Comparison of ENCODE assay signal across 8 mouse cellular contexts in genomic region chr12:111677421-111677820, GRCm38 (mm10). TPM values are rescaled to one million over a fixed set of nuclear protein-coding genes. Genes with fewer than 3 reads are reported as not detected.
A peak's percentile ranks its signal among the peaks of the same experiment; 100 is the strongest.
DNase-seq lines count a peak whose midpoint lies in the region; ATAC-seq and TF ChIP-seq lines count a peak whose summit lies in the region.

No protein-coding gene starts in this region.

- peaks cover 13% of the 10 kb centered on the region for H3K36me3 ChIP-seq in heart, embryonic 14.5 days (ENCODE audit: control insufficient read depth, insufficient read depth, low read length)
- H3K36me3 ChIP-seq in hindbrain, embryonic 10.5 days, result peaks cover 25% of the 10 kb centered on the region
- peaks cover 31% of the 10 kb centered on the region for H3K36me3 ChIP-seq in liver, embryonic 12.5 days
- H3K36me3 ChIP-seq in stomach, postnatal 0 days (ENCODE audit: control insufficient read depth, insufficient read depth, low read length), result no peaks in the 10 kb centered on the region

- H3K4me1 ChIP-seq in heart, embryonic 14.5 days (ENCODE audit: control insufficient read depth in 2 of 2, insufficient read depth in 2 of 2, low read length in 2 of 2), result peaks cover 29 to 48% of the 10 kb centered on the region in 2 experiments
- H3K4me1 ChIP-seq in bone marrow macrophage, adult 2 months (ENCODE audit: control insufficient read depth, insufficient read depth, low read length), result peaks cover 44% of the 10 kb centered on the region
- H3K4me1 ChIP-seq in hindbrain, embryonic 10.5 days (replicated peaks), result peaks cover 66% of the 10 kb centered on the region
- H3K4me1 ChIP-seq in liver, embryonic 12.5 days, result peaks cover 56% of the 10 kb centered on the region
- peaks cover 11% of the 10 kb centered on the region for H3K4me1 ChIP-seq in stomach, postnatal 0 days (replicated peaks; ENCODE audit: control insufficient read depth, insufficient read depth)

- peak overlapping the region; percentile 69 to 71 for H3K4me3 ChIP-seq in heart, embryonic 14.5 days (ENCODE audit: control insufficient read depth in 1 of 2, insufficient read depth in 1 of 2, low read depth in 1 of 2, low read length in 2 of 2)
- peak overlapping the region; percentile 84 for H3K4me3 ChIP-seq in bone marrow macrophage, adult 2 months (ENCODE audit: insufficient read depth, low read length)
- H3K4me3 ChIP-seq in hindbrain, embryonic 10.5 days, result peak overlapping the region; percentile 96
- peak overlapping the region; percentile 93 for H3K4me3 ChIP-seq in liver, embryonic 12.5 days
- H3K4me3 ChIP-seq in stomach, postnatal 0 days (ENCODE audit: low read depth, low read length), result peak overlapping the region; percentile 81

- WGBS in heart, embryonic 14.5 days, result 17% methylated on average over 5 of the region's 5 CpGs
- 20% methylated on average over 5 of the region's 5 CpGs for WGBS in hindbrain, embryonic 10.5 days
- 31% methylated on average over 5 of the region's 5 CpGs for WGBS in liver, embryonic 12.5 days (ENCODE audit: insufficient replicate concordance)
- WGBS in stomach, postnatal 0 days, result 9% methylated on average over 5 of the region's 5 CpGs

- no peak for TF ChIP-seq POLR2A in bone marrow macrophage, adult 2 months (IDR thresholded peaks at IDR 0.05; ENCODE audit: borderline replicate concordance, low read depth, low read length)

- H3K9me3 ChIP-seq in heart, embryonic 14.5 days (ENCODE audit: control insufficient read depth, low read length), result no peaks in the 10 kb centered on the region
- no peaks in the 10 kb centered on the region for H3K9me3 ChIP-seq in hindbrain, embryonic 10.5 days
- no peaks in the 10 kb centered on the region for H3K9me3 ChIP-seq in liver, embryonic 12.5 days (replicated peaks)
- no peaks in the 10 kb centered on the region for H3K9me3 ChIP-seq in stomach, postnatal 0 days (ENCODE audit: control insufficient read depth, low read length)

- TF ChIP-seq EP300 in stomach, postnatal 0 days (optimal IDR thresholded peaks at IDR 0.05), result no peak

- H3K27ac ChIP-seq in heart, embryonic 14.5 days (replicated peaks in 1 of 2; ENCODE audit: control insufficient read depth in 1 of 2, insufficient read depth in 1 of 2, low read depth in 2 of 2, low read length in 2 of 2), result peak overlapping the region; percentile 95 to 98
- peak overlapping the region; percentile 98 for H3K27ac ChIP-seq in bone marrow macrophage, adult 2 months (ENCODE audit: insufficient read depth, low read depth, low read length)
- H3K27ac ChIP-seq in hindbrain, embryonic 10.5 days, result peak overlapping the region; percentile 93
- H3K27ac ChIP-seq in liver, embryonic 12.5 days, result peak overlapping the region; percentile 88
- H3K27ac ChIP-seq in stomach, postnatal 0 days (replicated peaks), result peak overlapping the region; percentile 95

- no peaks in the 10 kb centered on the region for H3K27me3 ChIP-seq in heart, embryonic 14.5 days (ENCODE audit: control insufficient read depth, insufficient read depth, low read length)
- peaks cover 37% of the 10 kb centered on the region for H3K27me3 ChIP-seq in hindbrain, embryonic 10.5 days (ENCODE audit: insufficient read depth, poor library complexity, severe bottlenecking)
- H3K27me3 ChIP-seq in liver, embryonic 12.5 days (replicated peaks), result peaks cover 37% of the 10 kb centered on the region
- no peaks in the 10 kb centered on the region for H3K27me3 ChIP-seq in stomach, postnatal 0 days (ENCODE audit: control insufficient read depth, insufficient read depth, low read length)

- ATAC-seq in heart, embryonic 14.5 days (ENCODE audit: insufficient number of reproducible peaks, insufficient read depth, low FRiP score, low read depth), result no peak; the same call in 1 of the 2 replicates
- no peak for ATAC-seq in liver, embryonic 12.5 days
- peak; percentile 18; the same call in 1 of the 2 replicates for ATAC-seq in stomach, postnatal 0 days (ENCODE audit: low FRiP score, low TSS enrichment)

- H3K9ac ChIP-seq in heart, embryonic 14.5 days (ENCODE audit: low read length), result peak overlapping the region; percentile 78
- peak overlapping the region; percentile 82 for H3K9ac ChIP-seq in liver, embryonic 12.5 days
- H3K9ac ChIP-seq in stomach, postnatal 0 days (ENCODE audit: low read length), result peak overlapping the region; percentile 67

- no peak for TF ChIP-seq CTCF in bone marrow macrophage, adult 2 months (IDR thresholded peaks at IDR 0.05; ENCODE audit: low read depth, low read length)
- no peak for TF ChIP-seq CTCF in stomach, postnatal 0 days (IDR thresholded peaks at IDR 0.05; ENCODE audit: low read depth)

- DNase-seq in heart, adult 8-10 months (ENCODE audit: low spot score), result no peak
- DNase-seq in hindbrain, embryonic 10.5 days (ENCODE audit: low spot score), result no peak
- no peak for DNase-seq in stomach, postnatal 0 days (ENCODE audit: low spot score)
- no peak for DNase-seq in thymus, postnatal 10 days (ENCODE audit: low spot score in 2 of 2)
- no peak for DNase-seq in gastrocnemius, postnatal 10 days

- peak overlapping the region; percentile 91 for H3K4me2 ChIP-seq in heart, embryonic 14.5 days (ENCODE audit: low read length)
- H3K4me2 ChIP-seq in liver, embryonic 12.5 days, result peak overlapping the region; percentile 91
- peak overlapping the region; percentile 93 for H3K4me2 ChIP-seq in stomach, postnatal 0 days (replicated peaks; ENCODE audit: low read depth)

RNA-seq across cellular contexts. Expression of gene Trmt61a, which starts 0.5 kb away (rescaled TPM):
- polyA plus RNA-seq in heart, embryonic 14.5 days (2014; fragmentation: Nextera tagmentation; extraction: Ambion mirVana), result 3.1 and 5.5 TPM in 2 replicates
- total RNA-seq in heart, adult 8-10 months (2022), result 1 to 10 TPM; 4.0 to 5.9 (median 4.9) TPM
- polyA plus RNA-seq in bone marrow macrophage, adult 2 months (2012; ENCODE audit: insufficient read depth, insufficient read length, missing spikeins), result 1.2 and 2.4 TPM in 2 replicates
- 15.1 and 16.2 TPM in 2 replicates for polyA plus RNA-seq in hindbrain, embryonic 10.5 days (2016; fragmentation: Nextera tagmentation; extraction: Ambion mirVana)
- 19.4 and 20.9 TPM in 2 replicates for polyA plus RNA-seq in liver, embryonic 12.5 days (2016; fragmentation: Nextera tagmentation; extraction: Ambion mirVana)
- 7.4 and 8.5 TPM in 2 replicates for polyA plus RNA-seq in stomach, postnatal 0 days (2015; fragmentation: Nextera tagmentation; extraction: Ambion mirVana)
- total RNA-seq in gastrocnemius, postnatal 10 days (2021), result 1 to 10 TPM; 3.8 to 5.4 TPM

RNA-seq across cellular contexts. Expression of gene Ckb, which starts 5.3 kb away (rescaled TPM):
- polyA plus RNA-seq in heart, embryonic 14.5 days (2014; fragmentation: Nextera tagmentation; extraction: Ambion mirVana), result 262 and 266 TPM in 2 replicates
- total RNA-seq in heart, adult 8-10 months (2022), result 10 to 100 TPM; 57.4 to 70.8 (median 63.8) TPM
- 388 and 396 TPM in 2 replicates for polyA plus RNA-seq in bone marrow macrophage, adult 2 months (2012; ENCODE audit: insufficient read depth, insufficient read length, missing spikeins)
- 2,059 and 2,773 TPM in 2 replicates for polyA plus RNA-seq in hindbrain, embryonic 10.5 days (2016; fragmentation: Nextera tagmentation; extraction: Ambion mirVana)
- polyA plus RNA-seq in liver, embryonic 12.5 days (2016; fragmentation: Nextera tagmentation; extraction: Ambion mirVana), result 54.1 and 54.6 TPM in 2 replicates
- polyA plus RNA-seq in stomach, postnatal 0 days (2015; fragmentation: Nextera tagmentation; extraction: Ambion mirVana), result 532 and 573 TPM in 2 replicates
- 10 to 100 TPM; 37.7 to 68.3 TPM for total RNA-seq in gastrocnemius, postnatal 10 days (2021)

RNA-seq across cellular contexts. Expression of gene Bag5, which starts 35.6 kb away (rescaled TPM):
- 42.1 and 42.6 TPM in 2 replicates for polyA plus RNA-seq in heart, embryonic 14.5 days (2014; fragmentation: Nextera tagmentation; extraction: Ambion mirVana)
- 10 to 100 TPM; 18.9 to 20.1 (median 19.6) TPM for total RNA-seq in heart, adult 8-10 months (2022)
- 15.1 and 18.1 TPM in 2 replicates for polyA plus RNA-seq in bone marrow macrophage, adult 2 months (2012; ENCODE audit: insufficient read depth, insufficient read length, missing spikeins)
- polyA plus RNA-seq in hindbrain, embryonic 10.5 days (2016; fragmentation: Nextera tagmentation; extraction: Ambion mirVana), result 53.5 and 53.6 TPM in 2 replicates
- 28.4 and 28.5 TPM in 2 replicates for polyA plus RNA-seq in liver, embryonic 12.5 days (2016; fragmentation: Nextera tagmentation; extraction: Ambion mirVana)
- 34.9 and 36.9 TPM in 2 replicates for polyA plus RNA-seq in stomach, postnatal 0 days (2015; fragmentation: Nextera tagmentation; extraction: Ambion mirVana)
- 10 to 100 TPM; 17.5 to 21.1 TPM for total RNA-seq in gastrocnemius, postnatal 10 days (2021)

RNA-seq across cellular contexts. Expression of gene Apopt1, which starts 35.6 kb away (rescaled TPM):
- polyA plus RNA-seq in heart, embryonic 14.5 days (2014; fragmentation: Nextera tagmentation; extraction: Ambion mirVana), result 49.7 and 51.0 TPM in 2 replicates
- 10 to 100 TPM; 33.7 to 37.7 (median 35.0) TPM for total RNA-seq in heart, adult 8-10 months (2022)
- polyA plus RNA-seq in bone marrow macrophage, adult 2 months (2012; ENCODE audit: insufficient read depth, insufficient read length, missing spikeins), result 34.5 and 38.7 TPM in 2 replicates
- polyA plus RNA-seq in hindbrain, embryonic 10.5 days (2016; fragmentation: Nextera tagmentation; extraction: Ambion mirVana), result 55.3 and 59.2 TPM in 2 replicates
- polyA plus RNA-seq in liver, embryonic 12.5 days (2016; fragmentation: Nextera tagmentation; extraction: Ambion mirVana), result 36.3 and 36.5 TPM in 2 replicates
- 41.8 and 42.8 TPM in 2 replicates for polyA plus RNA-seq in stomach, postnatal 0 days (2015; fragmentation: Nextera tagmentation; extraction: Ambion mirVana)
- 10 to 100 TPM; 34.7 to 39.5 TPM for total RNA-seq in gastrocnemius, postnatal 10 days (2021)
